Mouse (Mus musculus): ENCODE data around the gene 1810013L24Rik. TPM values are rescaled to one million over a fixed set of nuclear protein-coding genes. Genes with fewer than 3 reads are reported as not detected.

1810013L24Rik gene
- 28.4 and 29.5 TPM in 2 replicates for polyA plus RNA-seq (2012; rRNA removed)

DNA sequence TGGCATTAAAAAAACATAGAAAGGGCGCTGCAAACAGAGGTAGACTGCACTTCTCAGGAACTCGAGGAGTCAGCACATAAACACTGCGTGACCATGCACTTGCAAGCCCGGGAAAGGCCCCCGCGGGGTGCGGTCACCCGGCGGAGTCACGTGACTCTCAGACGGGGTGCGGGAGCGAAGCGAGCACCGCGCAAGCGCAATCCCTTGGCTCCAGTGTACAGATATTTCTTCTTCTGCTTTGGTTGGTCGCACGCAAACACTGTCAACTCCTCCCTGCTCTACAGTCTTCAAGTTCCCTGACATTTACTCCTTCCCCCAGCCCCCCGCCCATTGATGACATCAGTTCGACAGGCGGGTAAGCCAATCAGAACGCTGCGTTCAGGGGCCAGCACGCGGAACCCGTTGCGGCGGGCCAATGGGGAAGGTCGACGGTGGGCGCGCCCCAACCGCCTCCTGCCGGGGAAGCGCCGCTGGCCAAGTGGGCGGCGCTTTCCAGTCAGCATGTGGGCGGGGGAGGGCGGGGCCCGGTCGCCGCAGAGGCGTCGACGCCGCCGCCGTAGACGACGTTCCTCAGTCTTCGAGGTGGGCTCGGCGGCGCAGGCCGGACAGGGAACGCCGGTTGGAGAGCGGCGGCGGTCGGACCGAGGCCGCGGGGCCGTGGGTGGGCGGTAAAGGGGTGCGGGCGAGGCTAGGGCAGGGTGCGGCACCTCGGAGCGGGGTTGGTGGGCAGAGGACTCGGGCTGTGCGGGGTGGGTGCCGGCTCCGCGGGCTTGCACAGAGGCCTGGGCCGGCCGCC is at the start of gene 1810013L24Rik:
Gene 1810013L24Rik, plus strand, starts transcription at position 537 of the 796 bp plus-strand sequence.
- peak within 1 kb of the TSS; percentile 79 for H3K27ac ChIP-seq (ENCODE audit: control insufficient read depth, insufficient read depth, low read length)
- no peaks in the 10 kb centered on the region; the same call in 1 of the 2 replicates for H3K36me3 ChIP-seq (ENCODE audit: control insufficient read depth, insufficient read depth, low read length)
- no peaks in the 10 kb centered on the region for H3K27me3 ChIP-seq (ENCODE audit: control insufficient read depth, insufficient read depth, low read length)
- TF ChIP-seq POLR2A (IDR thresholded peaks at IDR 0.05; ENCODE audit: control insufficient read depth, extremely low read depth, insufficient read depth, low read length, poor library complexity) (peak; percentile 98), CTCF (IDR thresholded peaks at IDR 0.05; ENCODE audit: borderline replicate concordance, control insufficient read depth, extremely low read depth, insufficient read depth, low read length, poor library complexity) (peak; percentile 68; the same call in 1 of the 2 replicates)
- under 1% methylated on average over 80 of the region's 80 CpGs for WGBS
- H3K4me3 ChIP-seq (ENCODE audit: control insufficient read depth, insufficient read depth, low read length): peak within 1 kb of the TSS; percentile 89
- peaks cover 9% of the 10 kb centered on the region for H3K4me1 ChIP-seq (replicated peaks; ENCODE audit: control insufficient read depth, insufficient read depth, low read length)
- DNase-seq: peak; percentile 97

DNA sequence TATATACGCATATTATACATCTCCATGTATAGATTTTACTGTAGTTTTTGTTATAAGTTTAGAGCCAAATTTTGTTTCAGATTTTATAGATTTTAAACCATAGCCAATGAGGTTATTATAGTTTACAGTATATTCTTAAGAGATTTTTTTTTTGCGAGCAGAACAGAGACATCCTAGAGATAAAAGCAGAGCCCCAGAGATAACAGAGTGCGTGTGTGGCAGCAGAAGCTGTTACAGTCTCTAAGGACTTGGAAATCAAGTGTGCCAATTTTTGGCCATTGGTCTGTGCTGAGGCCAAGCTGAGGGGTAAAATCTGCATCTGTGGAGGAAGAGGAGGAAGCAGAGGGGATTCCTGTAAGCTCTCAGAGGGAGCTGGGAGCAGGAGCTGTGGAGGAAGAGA is 49.7 kb upstream of the 1810013L24Rik start:
- no peak for TF ChIP-seq CTCF (IDR thresholded peaks at IDR 0.05; ENCODE audit: borderline replicate concordance, control insufficient read depth, extremely low read depth, insufficient read depth, low read length, poor library complexity)
- no peak for TF ChIP-seq POLR2A (IDR thresholded peaks at IDR 0.05; ENCODE audit: control insufficient read depth, extremely low read depth, insufficient read depth, low read length, poor library complexity)
- DNase-seq: no peak
- no peaks in the 10 kb centered on the region for H3K27me3 ChIP-seq (ENCODE audit: control insufficient read depth, insufficient read depth, low read length)
- H3K4me3 ChIP-seq (ENCODE audit: control insufficient read depth, insufficient read depth, low read length): no peak overlapping the region
- WGBS: 86% methylated on average over 3 of the region's 3 CpGs
- H3K4me1 ChIP-seq (replicated peaks; ENCODE audit: control insufficient read depth, insufficient read depth, low read length): no peaks in the 10 kb centered on the region
- no peaks in the 10 kb centered on the region for H3K36me3 ChIP-seq (ENCODE audit: control insufficient read depth, insufficient read depth, low read length)
- H3K27ac ChIP-seq (ENCODE audit: control insufficient read depth, insufficient read depth, low read length): no peak overlapping the region

DNA sequence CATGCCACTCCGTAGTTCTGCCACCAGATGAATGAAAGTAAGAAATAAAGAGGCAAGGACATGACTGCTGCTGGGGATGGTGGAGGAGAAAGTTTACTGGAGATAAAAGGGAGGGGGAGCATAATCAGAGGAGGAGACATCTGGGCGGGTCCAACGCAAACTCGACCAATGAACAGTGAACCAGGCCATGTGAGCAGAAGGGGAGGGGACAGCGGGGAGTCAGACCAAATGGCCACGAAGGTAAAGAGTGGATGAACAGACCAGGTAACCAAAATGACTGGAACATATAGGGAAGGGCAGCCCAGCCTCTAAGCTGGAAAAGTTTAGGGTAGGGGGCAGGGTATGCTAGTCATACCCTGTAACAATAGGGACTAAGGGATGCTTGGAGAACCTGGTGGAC is 48.7 kb upstream of the 1810013L24Rik start:
- Histone ChIP-seq H3K36me3 (ENCODE audit: control insufficient read depth, insufficient read depth, low read length) (no peaks in the 10 kb centered on the region), H3K27me3 (ENCODE audit: control insufficient read depth, insufficient read depth, low read length) (no peaks in the 10 kb centered on the region), H3K4me3 (ENCODE audit: control insufficient read depth, insufficient read depth, low read length) (no peak overlapping the region), H3K4me1 (replicated peaks; ENCODE audit: control insufficient read depth, insufficient read depth, low read length) (no peaks in the 10 kb centered on the region), H3K27ac (ENCODE audit: control insufficient read depth, insufficient read depth, low read length) (no peak overlapping the region)
- no peak for TF ChIP-seq CTCF (IDR thresholded peaks at IDR 0.05; ENCODE audit: borderline replicate concordance, control insufficient read depth, extremely low read depth, insufficient read depth, low read length, poor library complexity)
- TF ChIP-seq POLR2A (IDR thresholded peaks at IDR 0.05; ENCODE audit: control insufficient read depth, extremely low read depth, insufficient read depth, low read length, poor library complexity): no peak
- no peak for DNase-seq
- 90% methylated on average over 6 of the region's 6 CpGs for WGBS

DNA sequence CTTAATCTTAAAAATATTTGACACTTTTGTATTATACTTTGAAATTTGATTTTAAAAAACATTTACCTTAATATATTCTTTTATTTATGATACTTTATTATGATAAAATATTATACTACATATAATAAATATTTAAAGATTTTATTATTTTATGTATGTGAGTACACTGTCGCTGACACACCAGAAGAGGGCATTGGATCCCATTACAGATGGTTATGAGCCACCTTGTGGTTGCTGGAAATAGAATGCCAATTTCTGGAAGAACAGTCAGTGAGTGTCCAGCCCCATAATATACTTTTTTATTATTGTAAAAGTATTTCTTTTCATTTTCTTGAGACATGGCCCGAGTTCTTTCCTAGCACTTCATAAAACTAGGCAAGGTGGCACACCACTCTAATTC is 48.2 kb upstream of the 1810013L24Rik start:
- Histone ChIP-seq H3K27ac (ENCODE audit: control insufficient read depth, insufficient read depth, low read length) (no peak overlapping the region), H3K27me3 (ENCODE audit: control insufficient read depth, insufficient read depth, low read length) (no peaks in the 10 kb centered on the region), H3K4me1 (replicated peaks; ENCODE audit: control insufficient read depth, insufficient read depth, low read length) (no peaks in the 10 kb centered on the region), H3K4me3 (ENCODE audit: control insufficient read depth, insufficient read depth, low read length) (no peak overlapping the region), H3K36me3 (ENCODE audit: control insufficient read depth, insufficient read depth, low read length) (no peaks in the 10 kb centered on the region)
- TF ChIP-seq CTCF (IDR thresholded peaks at IDR 0.05; ENCODE audit: borderline replicate concordance, control insufficient read depth, extremely low read depth, insufficient read depth, low read length, poor library complexity): no peak
- TF ChIP-seq POLR2A (IDR thresholded peaks at IDR 0.05; ENCODE audit: control insufficient read depth, extremely low read depth, insufficient read depth, low read length, poor library complexity): no peak
- 96% methylated on average over 2 of the region's 2 CpGs for WGBS
- DNase-seq: no peak

DNA sequence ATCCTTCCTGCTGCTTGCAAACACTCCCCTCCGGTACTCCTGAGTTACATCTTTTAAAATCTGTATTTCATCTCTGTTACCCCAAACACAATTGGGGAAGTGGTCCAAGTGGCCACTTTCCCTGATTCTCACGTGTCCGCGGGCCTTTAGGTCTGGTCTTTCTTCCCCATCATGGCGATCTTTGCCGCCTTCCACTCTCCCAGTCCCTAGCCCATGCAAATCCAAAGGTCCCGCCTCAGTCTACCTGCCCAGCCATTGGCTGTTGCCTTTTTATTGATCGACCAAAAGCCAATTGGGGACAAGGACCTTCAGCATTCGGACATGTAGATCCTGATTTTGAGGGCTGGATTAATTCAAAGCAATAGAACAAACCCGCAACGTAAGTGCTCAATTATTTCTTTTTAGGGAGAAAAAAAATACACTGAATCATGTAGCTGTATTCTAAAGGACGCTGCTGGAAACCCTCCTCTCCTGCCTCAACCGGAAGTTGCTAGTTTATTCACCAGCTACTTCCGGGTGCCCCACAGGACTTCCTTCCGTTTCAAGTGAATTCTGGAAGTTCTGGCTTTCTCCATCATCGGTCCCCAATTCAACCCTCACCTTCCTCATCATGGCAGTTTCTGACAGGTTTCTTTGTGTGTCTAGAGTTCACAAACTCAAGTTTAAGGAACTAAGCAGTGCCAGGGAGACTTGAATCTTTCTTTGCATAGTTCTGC is 46.5 kb upstream of the 1810013L24Rik start:
- WGBS: 78% methylated on average over 16 of the region's 16 CpGs

DNA sequence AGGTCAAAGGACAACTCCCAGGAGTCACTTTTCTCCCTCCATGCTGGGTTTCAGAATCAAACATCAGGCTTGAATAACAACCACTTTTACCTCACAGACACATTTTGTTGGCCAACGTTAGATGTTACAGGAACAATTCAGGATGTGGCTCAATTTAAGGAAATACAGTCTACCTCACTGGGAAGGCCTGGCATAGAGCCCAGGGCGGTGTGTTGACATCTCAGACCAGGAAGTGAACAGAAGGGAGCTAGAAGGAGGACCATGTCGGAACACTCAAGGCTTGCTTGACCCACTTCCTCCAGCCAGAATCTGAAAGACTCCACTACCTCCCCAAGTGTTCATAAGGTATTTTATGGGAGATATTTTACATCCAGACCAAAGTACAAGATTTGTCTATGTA is 45.1 kb upstream of the 1810013L24Rik start:
- H3K4me1 ChIP-seq (replicated peaks; ENCODE audit: control insufficient read depth, insufficient read depth, low read length): no peaks in the 10 kb centered on the region
- H3K27ac ChIP-seq (ENCODE audit: control insufficient read depth, insufficient read depth, low read length): no peak overlapping the region
- no peak overlapping the region for H3K4me3 ChIP-seq (ENCODE audit: control insufficient read depth, insufficient read depth, low read length)
- DNase-seq: no peak
- TF ChIP-seq POLR2A (IDR thresholded peaks at IDR 0.05; ENCODE audit: control insufficient read depth, extremely low read depth, insufficient read depth, low read length, poor library complexity) (no peak), CTCF (IDR thresholded peaks at IDR 0.05; ENCODE audit: borderline replicate concordance, control insufficient read depth, extremely low read depth, insufficient read depth, low read length, poor library complexity) (no peak)
- H3K36me3 ChIP-seq (ENCODE audit: control insufficient read depth, insufficient read depth, low read length): no peaks in the 10 kb centered on the region
- H3K27me3 ChIP-seq (ENCODE audit: control insufficient read depth, insufficient read depth, low read length): no peaks in the 10 kb centered on the region
- WGBS: 25% methylated on average over 3 of the region's 3 CpGs

More for the DNA sequence above, 46.5 kb upstream of the 1810013L24Rik start:
- Histone ChIP-seq H3K36me3 (ENCODE audit: control insufficient read depth, insufficient read depth, low read length) (no peaks in the 10 kb centered on the region), H3K27ac (ENCODE audit: control insufficient read depth, insufficient read depth, low read length) (no peak overlapping the region), H3K4me1 (replicated peaks; ENCODE audit: control insufficient read depth, insufficient read depth, low read length) (no peaks in the 10 kb centered on the region), H3K27me3 (ENCODE audit: control insufficient read depth, insufficient read depth, low read length) (no peaks in the 10 kb centered on the region), H3K4me3 (ENCODE audit: control insufficient read depth, insufficient read depth, low read length) (no peak overlapping the region)
- TF ChIP-seq CTCF (IDR thresholded peaks at IDR 0.05; ENCODE audit: borderline replicate concordance, control insufficient read depth, extremely low read depth, insufficient read depth, low read length, poor library complexity): no peak
- TF ChIP-seq POLR2A (IDR thresholded peaks at IDR 0.05; ENCODE audit: control insufficient read depth, extremely low read depth, insufficient read depth, low read length, poor library complexity): no peak
- DNase-seq: no peak
